Mouse (Mus musculus): Measurements from ENCODE around the gene B4galt5.

Gene B4galt5

DNA sequence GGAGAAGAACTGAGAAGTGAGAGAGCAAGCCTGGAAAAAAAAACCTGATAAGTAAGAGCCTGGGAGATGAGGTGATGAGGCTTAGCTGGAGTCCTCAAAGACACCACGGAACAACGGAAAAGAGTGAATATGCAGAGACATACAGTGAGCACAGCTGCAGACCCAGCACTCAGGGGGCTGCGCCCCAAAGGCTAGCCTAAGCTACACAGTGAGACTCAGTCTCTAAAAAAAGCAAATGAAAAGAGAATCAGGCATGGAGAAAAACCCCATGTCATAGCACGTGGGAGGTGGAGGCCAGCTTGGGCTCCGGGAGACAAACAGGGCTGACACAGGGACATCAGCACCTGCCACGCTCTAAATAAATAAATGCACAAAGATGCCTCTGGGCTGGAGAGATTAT is 94.2 kb downstream of the B4galt5 start:
- no peak for DNase-seq (ENCODE audit: low read depth, low spot score)

DNA sequence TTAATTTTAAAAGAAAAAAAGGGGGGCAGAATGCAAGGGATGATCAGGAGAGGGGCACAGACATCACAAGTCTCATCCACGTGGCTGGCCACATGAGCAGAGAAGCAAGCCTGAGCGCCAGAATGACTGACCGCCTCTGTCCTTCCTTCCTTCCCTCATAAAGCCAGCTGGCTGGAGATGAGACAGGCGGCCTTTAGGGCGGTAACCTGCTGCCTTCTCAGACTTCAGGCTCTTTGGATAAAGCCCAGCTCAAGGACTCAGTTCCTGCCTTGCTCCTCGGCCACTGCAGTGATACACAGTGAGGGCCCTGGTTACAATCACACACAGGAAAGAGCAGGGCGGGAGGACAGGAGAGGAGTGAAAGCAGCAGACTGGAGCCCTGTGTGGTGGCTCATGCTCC is 94.8 kb downstream of the B4galt5 start:
- DNase-seq (ENCODE audit: low read depth, low spot score): no peak

DNA sequence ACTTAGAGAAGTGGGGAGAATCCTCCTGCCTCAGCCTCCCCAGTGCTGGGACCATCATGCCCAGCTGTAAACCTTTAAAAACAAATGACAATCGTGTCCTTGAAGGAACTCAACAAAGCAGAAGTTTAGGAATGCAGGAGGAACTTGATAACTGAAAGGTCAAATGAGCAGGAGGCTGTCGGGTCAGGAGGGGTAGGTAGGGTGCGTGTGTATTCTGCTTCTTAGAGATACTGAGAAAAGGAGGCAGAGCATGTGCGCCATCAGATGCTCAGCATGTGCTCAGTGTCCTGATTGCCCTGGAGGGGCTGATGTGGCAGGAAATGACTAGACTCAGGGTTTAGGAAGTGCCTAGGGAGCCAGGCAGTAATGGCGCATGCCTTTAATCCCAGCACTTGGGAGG is 95.5 kb downstream of the B4galt5 start:
- DNase-seq (ENCODE audit: low read depth, low spot score): no peak

DNA sequence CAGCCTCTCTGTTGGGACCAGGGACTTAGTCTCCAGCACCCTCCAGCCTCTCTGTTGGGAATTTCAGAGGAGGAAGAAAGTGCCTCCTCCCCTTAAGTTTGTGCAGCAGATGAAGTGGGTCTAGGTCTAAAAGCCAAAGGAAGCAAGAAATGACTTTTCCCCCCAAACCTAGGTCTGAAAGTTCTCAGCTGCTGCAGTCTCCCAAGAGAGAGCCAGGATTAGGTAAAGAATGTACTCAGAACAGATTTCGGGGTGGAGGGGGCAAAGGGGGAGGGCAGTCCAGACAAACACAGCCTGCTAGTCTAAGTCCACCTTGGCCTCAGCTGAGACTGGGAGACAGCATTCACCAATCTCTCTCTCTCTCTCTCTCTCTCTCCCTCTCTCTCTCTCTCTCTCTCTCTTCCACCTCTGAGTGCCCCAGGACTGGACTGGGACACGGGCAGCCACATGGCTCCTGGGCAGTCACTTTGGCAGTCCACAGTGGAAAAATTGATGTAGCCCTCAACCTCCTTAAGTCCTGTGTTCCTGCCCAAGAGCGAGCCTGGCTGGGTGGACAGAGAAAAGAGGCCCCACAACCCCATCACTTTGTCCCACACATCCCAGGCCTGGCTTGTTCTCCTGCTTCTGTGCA is 96.8 kb downstream of the B4galt5 start:
- DNase-seq (ENCODE audit: low read depth, low spot score): no peak

DNA sequence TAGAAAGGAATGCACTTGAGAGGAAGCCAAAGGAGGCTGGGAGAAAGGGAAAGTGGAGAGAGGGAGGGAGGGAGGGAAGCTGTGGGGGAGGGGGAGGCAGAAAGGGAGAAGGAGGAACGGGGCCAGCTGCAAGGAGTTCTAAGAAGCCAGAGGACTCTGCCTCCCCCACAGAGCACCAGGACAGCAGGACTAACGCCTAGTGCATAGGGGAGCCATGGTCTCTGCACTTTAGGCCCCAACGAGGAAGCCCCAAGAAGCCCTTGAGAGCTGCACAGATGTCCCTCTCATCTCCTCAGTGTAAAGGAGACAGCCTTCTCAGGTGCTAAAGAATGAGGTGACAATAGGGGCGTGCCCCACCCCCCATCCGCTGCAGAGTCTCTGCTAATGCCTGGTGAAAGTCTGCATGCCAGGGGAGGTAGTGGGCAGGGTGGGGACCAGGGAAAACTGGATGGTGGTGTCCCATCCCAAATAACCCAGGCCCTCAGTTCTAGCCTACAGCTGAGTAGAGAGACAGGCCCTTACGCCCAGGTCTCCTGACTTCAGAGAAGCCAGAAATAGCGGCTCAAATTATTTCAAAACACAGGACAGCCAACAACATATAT is 98.1 kb downstream of the B4galt5 start:
- no peak for DNase-seq (ENCODE audit: low read depth, low spot score)

DNA sequence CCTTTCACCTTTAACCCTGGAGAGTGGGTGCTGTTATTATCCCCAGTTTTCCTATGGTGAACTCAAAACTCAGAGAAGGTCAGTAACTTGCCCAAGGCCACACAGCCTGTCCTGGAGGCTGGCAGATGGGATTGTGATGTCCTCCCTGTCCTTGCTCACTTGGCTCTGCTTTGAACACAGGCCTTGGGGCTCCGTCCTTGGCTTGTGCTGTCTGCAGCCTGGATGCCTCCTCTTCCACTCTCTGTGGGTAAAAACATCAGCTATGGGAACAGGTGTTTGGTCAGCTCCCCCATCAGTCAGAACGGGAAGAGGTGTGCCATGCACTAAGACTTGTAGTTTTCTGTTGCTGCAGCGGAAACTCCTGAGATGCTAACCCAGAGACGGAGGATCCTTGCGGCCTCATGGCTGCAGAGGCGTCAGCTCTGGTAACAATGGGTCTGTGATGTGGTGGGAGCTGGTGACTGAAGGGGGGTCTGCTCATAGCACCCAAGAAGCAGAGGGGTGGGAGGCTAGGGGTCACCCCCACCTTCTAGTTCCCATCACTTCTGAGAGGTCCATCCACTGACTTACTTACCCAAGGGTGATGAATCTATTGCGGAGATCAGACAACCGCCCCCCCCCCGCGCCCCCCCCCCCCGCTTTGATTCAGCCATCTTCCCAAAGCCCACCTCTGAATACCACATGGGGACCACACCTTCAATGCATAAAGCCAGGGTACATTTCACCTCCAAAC is 98.8 kb downstream of the B4galt5 start:
- no peak for DNase-seq (ENCODE audit: low read depth, low spot score)

DNA sequence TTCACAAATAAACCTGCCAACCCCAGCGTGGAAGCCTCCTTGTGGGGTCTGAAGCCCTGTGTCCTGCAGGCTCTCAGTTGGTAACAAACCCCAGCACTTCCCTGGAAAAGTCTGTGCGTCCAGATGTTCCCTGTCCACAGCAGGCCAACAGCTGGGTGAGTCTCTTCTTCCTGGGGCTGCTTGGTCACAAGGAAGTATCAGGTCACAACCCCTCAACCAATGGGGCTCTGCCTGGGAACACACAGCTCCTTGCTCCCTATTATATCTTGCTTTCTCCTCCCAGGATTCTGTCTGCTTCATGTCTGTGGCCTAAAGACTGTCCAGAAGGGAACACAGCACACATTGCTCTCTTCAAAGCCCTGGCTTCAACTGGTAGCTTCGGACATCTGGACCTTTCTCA is 99.4 kb downstream of the B4galt5 start:
- no peak for DNase-seq (ENCODE audit: low read depth, low spot score)
